Mouse (Mus musculus) spleen, postnatal 36 days (tissue): ENCODE measurements around the gene Lao1.
"Not testable (repeated sequence)": the region's sequence is repeated elsewhere in the genome, so short reads cannot be mapped to it uniquely, and the experiment has no call there.

Experiments
- DNase-seq, 2 experiments: peaks; one replicate each; pipeline ENCODE4 v3.0.0; 2022; ENCODE audit warnings: low spot score in 2 of 2, mixed read lengths in 1 of 2

Gene Lao1

GRCm38 (mm10) chr4:118961141-118961628 is at the start of gene Lao1:
Gene Lao1, plus strand, starts transcription at chr4:118961578.
- no peak for DNase-seq

- not testable (repeated sequence) for DNase-seq
Measured at GRCm38 (mm10) chr4:118917365-118917764, 44.0 kb upstream of the Lao1 start, which contains the start of gene Olfr1329. Gene Olfr1329, minus strand, starts transcription at chr4:118917465.

- not testable (repeated sequence) for DNase-seq
Measured at GRCm38 (mm10) chr4:118931326-118931725, 30.1 kb upstream of the Lao1 start.

- no peak for DNase-seq
Measured at GRCm38 (mm10) chr4:118938512-118938911, 22.9 kb upstream of the Lao1 start, which contains the start of gene Olfr1328. Gene Olfr1328, minus strand, starts transcription at chr4:118938612.

GRCm38 (mm10) chr4:118958812-118959211 is 2.6 kb upstream of the Lao1 start:
- DNase-seq: no peak

- no peak for DNase-seq
Measured at GRCm38 (mm10) chr4:118967711-118968110, 6.3 kb downstream of the Lao1 start.

GRCm38 (mm10) chr4:118973281-118973680 is 11.9 kb downstream of the Lao1 start:
- no peak for DNase-seq

GRCm38 (mm10) chr4:118985291-118985690 is 23.9 kb downstream of the Lao1 start:
- no peak for DNase-seq

- DNase-seq: no peak
Measured at GRCm38 (mm10) chr4:118988535-118988934, 27.2 kb downstream of the Lao1 start.

- no peak for DNase-seq
Measured at GRCm38 (mm10) chr4:118989331-118989730, 28.0 kb downstream of the Lao1 start.

- peak; percentile 32 to 50 for DNase-seq
Measured at GRCm38 (mm10) chr4:118991797-118992196, 30.4 kb downstream of the Lao1 start.

- no peak for DNase-seq
Measured at GRCm38 (mm10) chr4:118997127-118997542, 35.8 kb downstream of the Lao1 start.

GRCm38 (mm10) chr4:118999691-119000486 is 38.5 kb downstream of the Lao1 start:
- peak; percentile 88 to 89 for DNase-seq

GRCm38 (mm10) chr4:119001696-119002095 is 40.3 kb downstream of the Lao1 start:
- DNase-seq: no peak

GRCm38 (mm10) chr4:119002512-119002911 is 41.1 kb downstream of the Lao1 start:
- peak in 1 of 2 experiments; percentile 30 for DNase-seq

GRCm38 (mm10) chr4:119004178-119004577 is 42.8 kb downstream of the Lao1 start:
- no peak for DNase-seq

GRCm38 (mm10) chr4:119004613-119005339 is 43.4 kb downstream of the Lao1 start:
- DNase-seq: peak; percentile 74 to 79

- no peak for DNase-seq
Measured at GRCm38 (mm10) chr4:119007602-119008001, 46.2 kb downstream of the Lao1 start.

GRCm38 (mm10) chr4:119008476-119008875 is 47.1 kb downstream of the Lao1 start:
- DNase-seq: no peak

GRCm38 (mm10) chr4:119009814-119010213 is 48.4 kb downstream of the Lao1 start:
- no peak for DNase-seq

- no peak for DNase-seq
Measured at GRCm38 (mm10) chr4:119011050-119011680, 49.8 kb downstream of the Lao1 start.

GRCm38 (mm10) chr4:119013031-119013430 is 51.7 kb downstream of the Lao1 start:
- no peak for DNase-seq
